Mouse (Mus musculus) liver, embryonic 11.5 days (tissue): Measurements from ENCODE around the gene Lpo. TPM values are rescaled to one million over a fixed set of nuclear protein-coding genes. Genes with fewer than 3 reads are reported as not detected.

Experiments
- ATAC-seq: fragments of 200-750 bp; cut with Nextera tagmentation; replicated peaks from 2 replicates; pipeline ENCODE4 v1.8.0; 2017; ENCODE audit warnings: moderate number of reproducible peaks, mild to moderate bottlenecking, moderate TSS enrichment, moderate library complexity; ENCODE audit not compliant: low FRiP score
- DNase-seq: peaks from one replicate; pipeline ENCODE4 v3.0.0-alpha.2; 2017; ENCODE audit warnings: low spot score
- H3K27ac ChIP-seq: fragments of 300-500 bp; sonication (generic); 2 replicates; pipeline ENCODE4 v1.5.1; 2014; ENCODE audit warnings: mild to moderate bottlenecking, low read depth, low read length, control low read depth
- H3K27me3 ChIP-seq: fragments of 300-500 bp; sonication (generic); replicated peaks from 2 replicates; pipeline ENCODE4 v1.6.1; 2014; ENCODE audit warnings: low read length, mixed read lengths; ENCODE audit not compliant: control insufficient read depth, insufficient read depth
- H3K36me3 ChIP-seq: fragments of 300-500 bp; sonication (generic); 2 replicates; pipeline ENCODE4 v1.6.1; 2014; ENCODE audit warnings: mild to moderate bottlenecking, low read length, moderate library complexity, mixed read lengths; ENCODE audit not compliant: control insufficient read depth, insufficient read depth
- H3K4me1 ChIP-seq: fragments of 300-500 bp; sonication (generic); replicated peaks from 2 replicates; pipeline ENCODE4 v1.6.1; 2014; ENCODE audit warnings: low read length, mixed read lengths; ENCODE audit not compliant: control insufficient read depth, insufficient read depth
- H3K4me2 ChIP-seq: fragments of 300-500 bp; sonication (generic); 2 replicates; pipeline ENCODE4 v1.6.1; 2014; ENCODE audit warnings: mild to moderate bottlenecking, control low read depth, moderate library complexity
- H3K4me3 ChIP-seq: fragments of 300-500 bp; sonication (generic); 2 replicates; pipeline ENCODE4 v1.5.1; 2014; ENCODE audit warnings: low read depth, low read length, control low read depth
- H3K9ac ChIP-seq: fragments of 300-500 bp; sonication (generic); 2 replicates; pipeline ENCODE4 v1.6.1; 2014; ENCODE audit warnings: low read depth, low read length, control low read depth
- H3K9me3 ChIP-seq: fragments of 300-500 bp; sonication (generic); 2 replicates; pipeline ENCODE4 v1.6.1; 2016; ENCODE audit warnings: low read length, inconsistent platforms, mixed read lengths; ENCODE audit not compliant: control insufficient read depth
- WGBS: fragments of 180-500 bp; shearing (Covaris S2); extraction: QIAGEN DNeasy Blood & Tissue Kit; methylation state at CpG from one replicate; pipeline ENCODE4 v1.1.7; 2014; 5-methylcytosine and 5-hydroxymethylcytosine counted together
- polyA plus RNA-seq: library from polyadenylated mRNA; unstranded; fragments of >200 nt; fragmentation: Nextera tagmentation; extraction: Ambion mirVana; gene quantifications from 2 replicates; pipeline ENCODE4 v1.2.1, GENCODE M21; 2014

Lpo gene
- polyA plus RNA-seq, 1 experiment from 2014 or later = not detected

- H3K4me2 ChIP-seq = peak overlapping the region; percentile 81
- WGBS = 4% methylated on average over 65 of the region's 65 CpGs
- H3K9me3 ChIP-seq = no peaks in the 10 kb centered on the region
- peak overlapping the region; percentile 47 for H3K4me3 ChIP-seq
- no peak for DNase-seq
- peaks cover 67% of the 10 kb centered on the region for H3K27me3 ChIP-seq
- H3K36me3 ChIP-seq = no peaks in the 10 kb centered on the region
- no peak overlapping the region for H3K27ac ChIP-seq
- peaks cover 15% of the 10 kb centered on the region for H3K4me1 ChIP-seq
- ATAC-seq = no peak
- H3K9ac ChIP-seq = peak overlapping the region; percentile 59
These were observed 63.9 kb downstream of the Lpo start for GRCm38 (mm10) chr11:87763988-87764876.

GRCm38 (mm10) chr11:87763511-87763987 is 64.5 kb downstream of the Lpo start:
- Histone ChIP-seq H3K9me3 (no peaks in the 10 kb centered on the region), H3K4me2 (peak overlapping the region; percentile 81), H3K36me3 (no peaks in the 10 kb centered on the region), H3K27ac (no peak overlapping the region), H3K27me3 (peaks cover 67% of the 10 kb centered on the region), H3K4me3 (peak overlapping the region; percentile 47), H3K9ac (peak overlapping the region; percentile 59), H3K4me1 (peaks cover 12% of the 10 kb centered on the region)
- WGBS = 19% methylated on average over 17 of the region's 17 CpGs
- DNase-seq (peak; percentile 69), ATAC-seq (no peak)

- Histone ChIP-seq H3K4me1 (peaks cover 11% of the 10 kb centered on the region), H3K27me3 (peaks cover 67% of the 10 kb centered on the region), H3K9me3 (no peaks in the 10 kb centered on the region), H3K36me3 (no peaks in the 10 kb centered on the region), H3K27ac (no peak overlapping the region), H3K9ac (no peak overlapping the region), H3K4me2 (peak overlapping the region; percentile 81; the same call in 1 of the 2 replicates), H3K4me3 (no peak overlapping the region)
- DNase-seq = no peak
- no peak for ATAC-seq
- 57% methylated on average over 12 of the region's 12 CpGs for WGBS
These were observed 65.2 kb downstream of the Lpo start for GRCm38 (mm10) chr11:87762702-87763385.

- no peak for ATAC-seq
- Histone ChIP-seq H3K4me1 (peaks cover 11% of the 10 kb centered on the region), H3K9me3 (no peaks in the 10 kb centered on the region), H3K9ac (no peak overlapping the region), H3K4me2 (no peak overlapping the region), H3K27ac (no peak overlapping the region), H3K27me3 (peaks cover 67% of the 10 kb centered on the region), H3K36me3 (peaks cover 2% of the 10 kb centered on the region; the same call in 1 of the 2 replicates), H3K4me3 (no peak overlapping the region)
- 68% methylated on average over 14 of the region's 14 CpGs for WGBS
- DNase-seq = no peak
These were observed 66.0 kb downstream of the Lpo start for GRCm38 (mm10) chr11:87761806-87762701.

- no peak overlapping the region for H3K4me2 ChIP-seq
- H3K4me1 ChIP-seq = peaks cover 11% of the 10 kb centered on the region
- peaks cover 9% of the 10 kb centered on the region; the same call in 1 of the 2 replicates for H3K36me3 ChIP-seq
- no peak for ATAC-seq
- H3K9ac ChIP-seq = no peak overlapping the region
- H3K4me3 ChIP-seq = no peak overlapping the region
- H3K27me3 ChIP-seq = peaks cover 64% of the 10 kb centered on the region
- no peaks in the 10 kb centered on the region for H3K9me3 ChIP-seq
- 69% methylated on average over 11 of the region's 11 CpGs for WGBS
- H3K27ac ChIP-seq = no peak overlapping the region
- DNase-seq = peak; percentile 59
These were observed 66.8 kb downstream of the Lpo start for GRCm38 (mm10) chr11:87761181-87761721.

GRCm38 (mm10) chr11:87760301-87761081 is 67.6 kb downstream of the Lpo start, which contains the start of gene Tspoap1:
Gene Tspoap1 (plus strand): TSS chr11:87760541.
- H3K27ac ChIP-seq = peak within 1 kb of the TSS; percentile 53
- no peak within 1 kb of the TSS for H3K4me3 ChIP-seq
- no peak within 1 kb of the TSS for H3K4me2 ChIP-seq
- peaks cover 10% of the 10 kb centered on the region; the same call in 1 of the 2 replicates for H3K36me3 ChIP-seq
- H3K4me1 ChIP-seq = peaks cover 11% of the 10 kb centered on the region
- no peak within 1 kb of the TSS for H3K9ac ChIP-seq
- peaks cover 56% of the 10 kb centered on the region for H3K27me3 ChIP-seq
- 11% methylated on average over 23 of the region's 23 CpGs for WGBS
- ATAC-seq (peak; percentile 11), DNase-seq (peak; percentile 67)
- no peaks in the 10 kb centered on the region for H3K9me3 ChIP-seq

GRCm38 (mm10) chr11:87759609-87760005 is 68.5 kb downstream of the Lpo start:
- DNase-seq (peak; percentile 70), ATAC-seq (peak; percentile 49)
- no peaks in the 10 kb centered on the region for H3K9me3 ChIP-seq
- H3K9ac ChIP-seq = no peak overlapping the region
- 6% methylated on average over 3 of the region's 3 CpGs for WGBS
- H3K36me3 ChIP-seq = peaks cover 10% of the 10 kb centered on the region; the same call in 1 of the 2 replicates
- no peak overlapping the region for H3K4me3 ChIP-seq
- no peak overlapping the region for H3K4me2 ChIP-seq
- peak overlapping the region; percentile 53 for H3K27ac ChIP-seq
- peaks cover 13% of the 10 kb centered on the region for H3K4me1 ChIP-seq
- peaks cover 48% of the 10 kb centered on the region for H3K27me3 ChIP-seq
